Mouse (Mus musculus) neutrophil, adult 65 days (primary cell): Measurements from ENCODE around the gene Hist1h2ai. TPM values are rescaled to one million over a fixed set of nuclear protein-coding genes. Genes with fewer than 3 reads are reported as not detected.

Experiments used
- total RNA-seq: library from RNA; stranded (reverse); gene quantifications from 2 replicates; pipeline ENCODE4 v1.2.4, GENCODE M21; 2023

The Hist1h2ai gene
- 246 and 285 TPM in 2 replicates for total RNA-seq

DNA sequence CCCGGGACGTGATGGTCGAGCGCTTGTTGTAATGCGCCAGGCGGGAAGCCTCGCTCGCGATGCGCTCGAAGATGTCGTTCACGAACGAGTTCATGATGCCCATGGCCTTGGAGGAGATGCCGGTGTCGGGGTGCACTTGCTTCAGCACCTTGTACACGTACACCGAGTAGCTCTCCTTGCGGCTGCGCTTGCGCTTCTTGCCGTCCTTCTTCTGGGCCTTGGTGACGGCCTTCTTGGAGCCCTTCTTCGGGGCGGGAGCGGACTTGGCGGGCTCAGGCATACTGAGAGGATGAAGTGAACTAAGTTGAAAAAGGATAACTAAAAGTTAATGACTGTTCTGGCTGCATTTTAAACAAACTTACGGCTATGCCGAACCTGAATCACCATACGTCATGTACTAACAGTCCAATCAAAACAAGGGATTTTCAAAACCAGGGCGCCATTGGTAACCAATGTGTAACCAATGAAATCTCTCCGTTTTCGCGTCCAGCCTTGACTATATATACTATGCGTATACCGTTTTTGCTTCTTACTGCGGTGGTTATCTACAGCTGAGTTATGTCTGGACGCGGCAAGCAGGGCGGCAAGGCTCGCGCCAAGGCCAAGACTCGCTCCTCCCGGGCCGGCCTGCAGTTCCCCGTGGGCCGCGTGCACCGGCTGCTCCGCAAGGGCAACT is at the start of gene Hist1h2ai, which contains the start of gene Hist1h2bl:
Gene Hist1h2ai, plus strand, starts transcription at position 559 of the 676 bp plus-strand sequence.
Gene Hist1h2bl, minus strand, starts transcription at position 280 of the 676 bp plus-strand sequence.

DNA sequence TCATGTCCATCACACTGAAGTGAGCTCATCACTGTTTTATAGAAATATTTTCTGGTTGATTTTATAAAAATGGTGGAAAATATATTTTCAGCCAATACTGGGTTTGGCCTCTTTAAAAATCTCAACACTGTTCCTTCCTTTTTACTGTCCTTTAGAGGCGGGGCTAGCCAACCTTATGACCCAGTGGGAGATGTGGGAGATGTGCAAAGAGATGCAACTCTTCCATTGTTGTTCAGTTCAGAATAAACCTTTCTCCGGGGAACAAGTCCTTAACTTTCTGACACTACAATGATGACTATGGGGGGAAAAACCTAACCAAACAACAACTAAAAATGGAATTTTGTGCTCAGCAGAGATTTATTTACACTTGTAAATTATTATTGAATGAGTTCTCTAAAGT is 38.9 kb upstream of the Hist1h2ai start, which contains the start of gene Olfr1360:
Gene Olfr1360, minus strand, starts transcription at position 101 of the 400 bp plus-strand sequence.

DNA sequence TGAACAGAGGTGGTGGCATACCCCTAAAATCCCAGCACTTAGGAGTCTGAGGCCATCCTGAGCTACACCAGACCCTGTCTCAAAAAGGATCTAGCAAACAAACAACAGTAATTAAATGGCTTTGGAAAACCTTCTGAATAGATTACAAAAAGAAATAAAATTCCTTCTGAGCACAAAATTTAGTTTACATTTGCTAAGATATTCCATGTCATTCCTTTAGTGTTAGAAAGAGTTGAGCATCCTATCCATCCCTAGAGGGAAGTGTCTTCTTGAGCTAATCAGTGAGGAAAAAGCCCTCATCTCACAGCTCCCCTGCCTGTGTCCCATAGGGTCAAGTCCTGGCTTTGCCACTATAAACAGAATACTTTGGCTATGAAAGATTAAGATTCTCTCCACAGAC is 18.4 kb upstream of the Hist1h2ai start, which contains the start of gene Olfr1359:
Gene Olfr1359, plus strand, starts transcription at position 301 of the 400 bp plus-strand sequence.

DNA sequence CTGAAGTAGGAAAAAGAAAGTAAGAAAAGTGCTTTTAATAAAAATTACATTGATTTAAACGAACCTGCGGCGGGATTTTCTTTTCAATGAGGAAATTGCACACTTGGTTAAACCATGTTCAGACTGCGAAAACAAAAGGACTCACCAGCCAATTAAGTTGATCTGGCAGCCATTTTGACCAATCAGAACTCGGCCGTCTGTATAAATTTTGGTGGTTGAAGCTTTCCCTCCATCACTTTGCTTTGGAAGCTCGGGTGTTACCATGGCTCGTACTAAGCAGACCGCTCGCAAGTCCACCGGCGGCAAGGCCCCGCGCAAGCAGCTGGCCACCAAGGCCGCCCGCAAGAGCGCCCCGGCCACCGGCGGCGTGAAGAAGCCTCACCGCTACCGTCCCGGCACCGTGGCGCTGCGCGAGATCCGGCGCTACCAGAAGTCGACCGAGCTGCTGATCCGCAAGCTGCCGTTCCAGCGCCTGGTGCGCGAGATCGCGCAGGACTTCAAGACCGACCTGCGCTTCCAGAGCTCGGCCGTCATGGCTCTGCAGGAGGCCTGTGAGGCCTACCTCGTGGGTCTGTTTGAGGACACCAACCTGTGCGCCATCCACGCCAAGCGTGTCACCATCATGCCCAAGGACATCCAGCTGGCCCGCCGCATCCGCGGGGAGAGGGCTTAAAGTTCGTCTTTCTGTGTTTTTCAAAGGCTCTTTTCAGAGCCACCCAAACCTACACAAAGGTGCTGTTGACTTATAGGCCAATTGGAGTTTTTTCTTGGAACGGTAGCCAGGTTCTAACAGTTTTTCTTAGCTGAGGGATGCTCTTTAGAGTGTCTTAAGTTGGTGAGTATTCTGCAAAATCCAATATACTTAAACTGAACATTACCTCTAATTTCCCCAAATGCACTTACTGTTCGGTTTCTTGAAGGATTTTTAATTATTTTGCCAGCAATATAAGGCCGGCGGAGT is 1.5 kb downstream of the Hist1h2ai start, which contains the start of gene Hist1h3h:
Gene Hist1h3h, plus strand, starts transcription at position 263 of the 961 bp plus-strand sequence.

DNA sequence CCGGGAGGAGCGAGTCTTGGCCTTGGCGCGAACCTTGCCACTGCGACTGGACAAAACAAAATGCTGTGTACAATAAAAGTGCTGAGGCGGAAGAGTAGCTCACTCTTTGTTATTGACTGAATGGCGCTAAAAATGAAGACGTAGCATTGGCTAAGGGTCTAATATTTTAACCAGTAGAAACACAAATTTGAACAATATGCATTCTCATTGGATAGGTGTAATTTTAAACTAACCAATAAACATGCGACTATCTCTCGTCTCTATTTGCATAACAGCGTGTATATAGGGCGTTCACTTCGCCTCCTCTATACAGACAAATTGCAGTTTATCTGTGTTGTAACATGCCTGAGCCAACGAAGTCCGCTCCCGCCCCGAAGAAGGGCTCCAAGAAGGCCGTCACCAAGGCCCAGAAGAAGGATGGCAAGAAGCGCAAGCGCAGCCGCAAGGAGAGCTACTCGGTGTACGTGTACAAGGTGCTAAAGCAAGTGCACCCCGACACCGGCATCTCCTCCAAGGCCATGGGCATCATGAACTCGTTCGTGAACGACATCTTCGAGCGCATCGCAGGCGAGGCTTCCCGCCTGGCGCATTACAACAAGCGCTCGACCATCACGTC is 5.6 kb downstream of the Hist1h2ai start, which contains the start of gene Hist1h2bm:
Gene Hist1h2bm, plus strand, starts transcription at position 288 of the 616 bp plus-strand sequence.

DNA sequence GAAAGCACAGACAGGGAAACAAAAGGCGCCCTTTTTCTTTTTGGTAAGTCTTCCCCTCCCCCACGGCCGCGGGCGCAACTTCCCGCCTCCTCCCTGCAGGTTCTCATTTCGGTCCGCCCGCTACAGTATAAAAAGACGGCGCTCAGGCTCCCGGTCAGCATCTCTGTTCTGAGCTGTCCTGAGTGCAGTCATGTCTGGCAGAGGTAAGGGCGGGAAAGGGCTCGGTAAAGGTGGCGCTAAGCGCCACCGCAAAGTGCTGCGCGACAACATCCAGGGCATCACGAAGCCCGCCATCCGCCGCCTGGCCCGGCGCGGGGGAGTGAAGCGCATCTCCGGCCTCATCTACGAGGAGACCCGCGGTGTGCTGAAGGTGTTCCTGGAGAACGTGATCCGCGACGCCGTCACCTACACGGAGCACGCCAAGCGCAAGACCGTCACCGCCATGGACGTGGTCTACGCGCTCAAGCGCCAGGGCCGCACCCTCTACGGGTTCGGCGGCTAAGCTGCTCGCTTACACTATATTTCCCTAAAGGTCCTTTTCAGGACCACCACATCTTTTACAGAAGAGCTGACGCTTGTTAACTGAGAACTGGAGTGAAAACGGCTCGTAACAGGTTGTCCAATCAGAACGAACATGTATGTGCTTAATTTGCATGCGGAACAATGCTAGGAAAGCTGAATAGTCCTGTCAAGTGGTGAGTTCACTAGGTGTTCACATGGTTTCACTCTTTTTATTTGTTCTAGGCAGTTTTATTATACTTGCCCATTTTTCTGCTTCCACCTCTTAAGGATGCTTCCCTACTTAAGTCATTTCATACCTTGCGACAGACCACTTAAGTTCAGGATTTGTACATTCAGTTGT is 18.9 kb downstream of the Hist1h2ai start, which contains the start of gene Hist1h4j:
Gene Hist1h4j, plus strand, starts transcription at position 159 of the 862 bp plus-strand sequence.

DNA sequence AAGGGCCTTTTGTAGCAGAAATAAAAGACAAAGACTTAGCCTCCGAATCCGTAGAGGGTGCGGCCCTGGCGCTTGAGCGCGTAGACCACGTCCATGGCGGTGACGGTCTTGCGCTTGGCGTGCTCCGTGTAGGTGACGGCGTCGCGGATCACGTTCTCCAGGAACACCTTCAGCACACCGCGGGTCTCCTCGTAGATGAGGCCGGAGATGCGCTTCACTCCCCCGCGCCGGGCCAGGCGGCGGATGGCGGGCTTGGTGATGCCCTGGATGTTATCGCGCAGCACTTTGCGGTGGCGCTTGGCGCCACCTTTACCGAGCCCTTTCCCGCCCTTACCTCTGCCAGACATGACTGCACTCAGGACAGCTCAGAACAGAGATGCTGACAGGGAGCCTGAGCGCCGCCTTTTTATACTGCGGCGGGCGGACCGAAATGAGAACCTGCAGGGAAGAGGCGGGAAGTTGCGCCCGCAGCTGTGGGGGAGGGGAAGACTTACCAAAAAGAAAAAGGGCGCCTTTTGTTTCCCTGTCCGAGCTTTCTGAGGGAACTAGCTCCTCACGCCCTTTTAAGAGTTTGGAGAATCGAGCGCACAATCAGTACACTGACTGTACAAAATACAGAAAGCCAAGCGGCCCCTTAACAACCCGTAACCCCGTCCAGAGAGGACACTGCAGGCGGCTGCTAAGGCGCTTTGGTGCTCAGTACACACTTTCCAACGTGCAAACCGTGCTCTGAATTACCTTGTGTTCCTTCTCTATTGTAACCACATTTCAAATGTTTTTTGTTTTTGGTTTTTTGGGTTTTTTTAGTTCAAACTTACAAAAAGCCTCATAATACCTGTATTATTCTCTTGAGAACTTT is 34.2 kb downstream of the Hist1h2ai start, which contains the start of gene Hist1h4k:
Gene Hist1h4k, minus strand, starts transcription at position 347 of the 859 bp plus-strand sequence.

DNA sequence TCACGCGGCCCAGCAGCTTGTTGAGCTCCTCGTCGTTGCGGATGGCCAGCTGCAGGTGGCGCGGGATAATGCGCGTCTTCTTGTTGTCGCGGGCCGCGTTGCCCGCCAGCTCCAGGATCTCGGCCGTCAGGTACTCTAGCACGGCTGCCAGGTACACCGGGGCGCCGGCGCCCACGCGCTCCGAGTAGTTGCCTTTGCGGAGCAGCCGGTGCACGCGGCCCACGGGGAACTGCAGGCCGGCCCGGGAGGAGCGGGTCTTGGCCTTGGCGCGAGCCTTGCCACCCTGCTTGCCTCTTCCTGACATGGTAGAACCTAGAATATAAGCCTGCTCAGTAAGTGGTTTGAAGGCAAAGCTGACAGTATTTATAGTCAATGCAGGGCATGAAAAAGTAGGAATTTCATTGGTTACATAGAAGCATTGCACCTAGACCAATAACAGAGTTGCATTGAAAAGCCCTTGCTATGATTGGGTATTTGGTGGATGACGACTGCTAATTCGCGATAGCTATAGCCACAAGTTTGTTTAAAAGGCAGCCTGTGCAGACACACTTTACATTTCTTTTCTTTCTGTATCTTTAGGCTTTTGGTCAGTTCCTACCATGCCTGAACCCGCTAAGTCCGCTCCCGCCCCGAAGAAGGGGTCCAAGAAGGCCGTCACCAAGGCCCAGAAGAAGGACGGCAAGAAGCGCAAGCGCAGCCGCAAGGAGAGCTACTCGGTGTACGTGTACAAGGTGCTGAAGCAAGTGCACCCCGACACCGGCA is 37.5 kb downstream of the Hist1h2ai start, which contains the start of the genes Hist1h2ak and Hist1h2bn:
Gene Hist1h2ak, minus strand, starts transcription at position 304 of the 762 bp plus-strand sequence.
Gene Hist1h2bn, plus strand, starts transcription at position 600 of the 762 bp plus-strand sequence.

Other genes with a start within 250 kb of the Hist1h2ai start
- gene Nkapl, start 247.9 kb upstream of the Hist1h2ai start, total RNA-seq: not detected in 2 replicates
- not detected in 2 replicates for gene Zkscan4, start 237.5 kb upstream of the Hist1h2ai start, total RNA-seq
- gene Gm10065, start 237.0 kb upstream of the Hist1h2ai start, total RNA-seq: not detected in 2 replicates
- 4.7 and 5.3 TPM in 2 replicates for gene AK157302, start 221.2 kb upstream of the Hist1h2ai start, total RNA-seq
- 9.1 and 10.0 TPM in 2 replicates for gene Gm11273, start 215.0 kb upstream of the Hist1h2ai start, total RNA-seq
- gene Zkscan8, start 185.3 kb upstream of the Hist1h2ai start, total RNA-seq: 2.6 and 3.3 TPM in 2 replicates
- not detected in 2 replicates for gene Olfr1366, start 173.6 kb upstream of the Hist1h2ai start, total RNA-seq
- not detected in 2 replicates for gene Olfr1535, start 156.5 kb upstream of the Hist1h2ai start, total RNA-seq
- gene Olfr1364, start 134.7 kb upstream of the Hist1h2ai start, total RNA-seq: not detected in 2 replicates
- not detected in 2 replicates for gene Olfr1362, start 102.4 kb upstream of the Hist1h2ai start, total RNA-seq
- gene Olfr11, start 73.9 kb upstream of the Hist1h2ai start, total RNA-seq: not detected in 2 replicates
- gene Olfr1361, start 53.0 kb upstream of the Hist1h2ai start, total RNA-seq: not detected in 2 replicates
- gene Olfr1360, start 39.0 kb upstream of the Hist1h2ai start, total RNA-seq: not detected in 2 replicates
- gene Olfr1359, start 18.3 kb upstream of the Hist1h2ai start, total RNA-seq: not detected in 2 replicates
- gene Hist1h2bl, start 279 bp upstream of the Hist1h2ai start, total RNA-seq: 555 and 664 TPM in 2 replicates
- gene Hist1h3h, start 1.2 kb downstream of the Hist1h2ai start, total RNA-seq: 883 and 948 TPM in 2 replicates
- 134 and 170 TPM in 2 replicates for gene Hist1h2bm, start 5.6 kb downstream of the Hist1h2ai start, total RNA-seq
- gene Hist1h4j, start 18.6 kb downstream of the Hist1h2ai start, total RNA-seq: 66.9 and 93.4 TPM in 2 replicates
- gene Hist1h4k, start 34.1 kb downstream of the Hist1h2ai start, total RNA-seq: 1,648 and 2,005 TPM in 2 replicates
- gene Hist1h2ak, start 37.4 kb downstream of the Hist1h2ai start, total RNA-seq: 280 and 284 TPM in 2 replicates
- gene Hist1h2bn, start 37.7 kb downstream of the Hist1h2ai start, total RNA-seq: 414 and 492 TPM in 2 replicates
- 343 and 349 TPM in 2 replicates for gene Hist1h1b, start 64.2 kb downstream of the Hist1h2ai start, total RNA-seq
- 850 and 1,006 TPM in 2 replicates for gene Hist1h3i, start 66.9 kb downstream of the Hist1h2ai start, total RNA-seq
- gene Hist1h2an, start 70.8 kb downstream of the Hist1h2ai start, total RNA-seq: 108 and 113 TPM in 2 replicates
- gene Hist1h2bp, start 71.0 kb downstream of the Hist1h2ai start, total RNA-seq: 316 and 334 TPM in 2 replicates
- 732 and 971 TPM in 2 replicates for gene Hist1h2bq, start 93.8 kb downstream of the Hist1h2ai start, total RNA-seq
- 940 and 1,538 TPM in 2 replicates for gene Hist1h2ao, start 94.0 kb downstream of the Hist1h2ai start, total RNA-seq
- 869 and 934 TPM in 2 replicates for gene Hist1h4m, start 95.3 kb downstream of the Hist1h2ai start, total RNA-seq
- gene Hist1h4n, start 115.8 kb downstream of the Hist1h2ai start, total RNA-seq: 196 and 307 TPM in 2 replicates
- 286 and 375 TPM in 2 replicates for gene Hist1h2ap, start 117.1 kb downstream of the Hist1h2ai start, total RNA-seq
- 735 and 957 TPM in 2 replicates for gene Hist1h2br, start 117.3 kb downstream of the Hist1h2ai start, total RNA-seq
- gene Zfp184, start 228.7 kb downstream of the Hist1h2ai start, total RNA-seq: 0.36 and 0.54 TPM in 2 replicates